10 mouse cellular contexts compared by ENCODE assay signal in the genomic region with DNA sequence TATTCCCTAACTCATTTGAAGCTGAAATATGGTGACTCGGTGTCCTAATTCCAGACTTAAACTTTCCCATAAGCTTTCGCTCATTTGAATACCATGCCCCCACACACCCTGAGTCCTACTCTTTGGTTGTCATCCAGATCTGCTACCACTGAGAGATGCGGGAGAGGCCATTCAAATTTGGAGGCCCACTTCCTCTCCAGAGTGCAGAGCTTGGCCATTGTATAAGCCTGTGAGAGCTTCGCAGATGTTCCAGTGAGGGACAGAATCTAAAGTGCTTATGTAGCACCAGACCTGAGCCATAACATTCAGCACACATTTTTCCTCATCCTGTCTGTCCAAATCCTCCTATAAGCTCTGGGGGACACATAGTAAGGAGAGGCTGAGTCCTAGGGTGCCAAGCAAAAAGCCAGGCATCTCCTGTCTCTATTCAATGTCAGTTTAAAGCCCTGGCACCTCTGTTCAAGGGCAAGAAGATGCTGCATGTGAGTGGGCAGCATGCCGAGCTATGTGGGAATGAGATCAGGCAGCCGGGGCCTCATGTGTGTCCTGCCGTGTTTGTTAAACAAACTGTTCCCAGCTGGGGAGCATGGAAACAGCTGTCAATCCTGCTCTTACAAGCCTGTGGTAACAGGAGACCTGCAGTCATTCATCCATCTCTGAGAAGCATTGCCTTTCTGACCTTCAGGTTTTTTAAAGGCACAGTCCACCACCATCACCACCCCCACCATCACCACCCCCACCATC.
DNase-seq lines count a peak whose midpoint lies in the region; ATAC-seq and TF ChIP-seq lines count a peak whose summit lies in the region.
"Had no signal": no experiment of that assay in that cellular context is flagged by ENCODE, and none has a peak within 500 bp of the region (broad histone marks: within the 10 kb centered on the region; RNA-seq: fewer than 3 reads in every experiment).

No protein-coding gene starts in this region.

- no peak overlapping the region for H3K27ac ChIP-seq in hindbrain, embryonic 11.5 days (ENCODE audit: low read depth, low read length)
- H3K27ac ChIP-seq in hindbrain, embryonic 12.5 days, result no peak overlapping the region
- H3K27ac ChIP-seq in limb, embryonic 13.5 days, result 0 out of 2 replicates have a peak overlapping the region, but pooled peaks have one; percentile 28
- H3K27ac ChIP-seq: forebrain, embryonic 12.5 days; neural tube, embryonic 12.5 days had no signal

- H3K4me3 ChIP-seq in hindbrain, embryonic 11.5 days (ENCODE audit: low read depth, low read length), result no peak overlapping the region
- H3K4me3 ChIP-seq in hindbrain, embryonic 12.5 days, result no peak overlapping the region
- H3K4me3 ChIP-seq in limb, embryonic 13.5 days, result no peak overlapping the region
- H3K4me3 ChIP-seq: forebrain, embryonic 12.5 days; neural tube, embryonic 12.5 days had no signal

- no peaks in the 10 kb centered on the region for H3K4me1 ChIP-seq in hindbrain, embryonic 11.5 days (replicated peaks; ENCODE audit: control insufficient read depth, insufficient read depth, low read length)
- H3K4me1 ChIP-seq in hindbrain, embryonic 12.5 days, result peaks cover 6% of the 10 kb centered on the region
- H3K4me1 ChIP-seq in limb, embryonic 13.5 days, result peaks cover 31% of the 10 kb centered on the region
- H3K4me1 ChIP-seq: neural tube, embryonic 12.5 days had no signal

- no peaks in the 10 kb centered on the region for H3K9me3 ChIP-seq in hindbrain, embryonic 11.5 days (ENCODE audit: control insufficient read depth, low read length)
- no peaks in the 10 kb centered on the region for H3K9me3 ChIP-seq in hindbrain, embryonic 12.5 days (replicated peaks)
- no peaks in the 10 kb centered on the region for H3K9me3 ChIP-seq in limb, embryonic 13.5 days
- H3K9me3 ChIP-seq: forebrain, embryonic 12.5 days; neural tube, embryonic 12.5 days had no signal

- 0 out of 2 replicates have a peak, but pooled peaks cover 3% of the 10 kb centered on the region for H3K27me3 ChIP-seq in hindbrain, embryonic 11.5 days (ENCODE audit: control insufficient read depth, insufficient read depth, low read length)
- H3K27me3 ChIP-seq in hindbrain, embryonic 12.5 days, result peaks cover 7% of the 10 kb centered on the region; the same call in 1 of the 2 replicates
- 0 out of 2 replicates have a peak, but pooled peaks cover 5% of the 10 kb centered on the region for H3K27me3 ChIP-seq in limb, embryonic 13.5 days
- H3K27me3 ChIP-seq: neural tube, embryonic 12.5 days had no signal

- WGBS in hindbrain, embryonic 11.5 days, result 54% methylated on average over 7 of the region's 7 CpGs
- WGBS in hindbrain, embryonic 12.5 days, result 54% methylated on average over 7 of the region's 7 CpGs
- WGBS in limb, embryonic 13.5 days, result 47% methylated on average over 7 of the region's 7 CpGs

- no peaks in the 10 kb centered on the region for H3K36me3 ChIP-seq in hindbrain, embryonic 11.5 days (ENCODE audit: control insufficient read depth, insufficient read depth, low read length)
- no peaks in the 10 kb centered on the region for H3K36me3 ChIP-seq in hindbrain, embryonic 12.5 days
- H3K36me3 ChIP-seq in limb, embryonic 13.5 days, result no peaks in the 10 kb centered on the region
- H3K36me3 ChIP-seq: forebrain, embryonic 12.5 days; neural tube, embryonic 12.5 days had no signal

- DNase-seq in hindbrain, embryonic 11.5 days (ENCODE audit: low spot score), result peak; percentile 43
- DNase-seq in MN1 (ENCODE audit: low spot score), result peak; percentile 11
- peak; percentile 54 for DNase-seq in brain, embryonic 14.5 days (ENCODE audit: low read depth)
- no peak for DNase-seq in ovary, postnatal 10 days (ENCODE audit: low spot score)
- DNase-seq in cerebellum, adult 18-20 months, result no peak
- DNase-seq in layer of hippocampus, postnatal 25 days (ENCODE audit: extremely low spot score in 1 of 2, low spot score in 1 of 2), result no peak

- no peak overlapping the region for H3K4me2 ChIP-seq in hindbrain, embryonic 11.5 days (replicated peaks; ENCODE audit: low read depth, low read length)
- no peak overlapping the region for H3K4me2 ChIP-seq in hindbrain, embryonic 12.5 days (replicated peaks)
- H3K4me2 ChIP-seq in limb, embryonic 13.5 days (replicated peaks), result no peak overlapping the region
- H3K4me2 ChIP-seq: forebrain, embryonic 12.5 days; neural tube, embryonic 12.5 days had no signal

- no peak for TF ChIP-seq CTCF in brain, embryonic 14.5 days (IDR thresholded peaks at IDR 0.05; ENCODE audit: borderline replicate concordance, extremely low read depth, insufficient read depth, insufficient read length)

- ATAC-seq in hindbrain, embryonic 11.5 days (ENCODE audit: low FRiP score), result no peak
- no peak for ATAC-seq in hindbrain, embryonic 12.5 days (ENCODE audit: low FRiP score)
- peak; percentile 48; the same call in 1 of the 2 replicates for ATAC-seq in limb, embryonic 13.5 days (ENCODE audit: low FRiP score, low read depth)

- no peak for TF ChIP-seq POLR2A in brain, embryonic 14.5 days (IDR thresholded peaks at IDR 0.05; ENCODE audit: borderline replicate concordance, extremely low read depth, insufficient read depth, insufficient read length, poor library complexity, severe bottlenecking)

- H3K9ac ChIP-seq in hindbrain, embryonic 11.5 days (ENCODE audit: low read depth, low read length), result no peak overlapping the region
- no peak overlapping the region for H3K9ac ChIP-seq in hindbrain, embryonic 12.5 days
- H3K9ac ChIP-seq in limb, embryonic 13.5 days, result no peak overlapping the region
- H3K9ac ChIP-seq: forebrain, embryonic 12.5 days; neural tube, embryonic 12.5 days had no signal

Comparison
In these comparisons a context has a peak if more than half of its experiments do, and no peak if none do; other contexts are left out.
1. DNase-seq: peak in hindbrain, embryonic 11.5 days (single experiment), MN1 (single experiment) and brain, embryonic 14.5 days (single experiment); none in ovary, postnatal 10 days (single experiment), cerebellum, adult 18-20 months (0 of 2) and layer of hippocampus, postnatal 25 days (0 of 2).